Mouse (Mus musculus) kidney, embryonic 14.5 days (tissue): ENCODE measurements around the gene Lrpprc. TPM values are rescaled to one million over a fixed set of nuclear protein-coding genes. Genes with fewer than 3 reads are reported as not detected.
A peak's percentile ranks its signal among the peaks of the same experiment; 100 is the strongest.
"Not testable (repeated sequence)": the region's sequence is repeated elsewhere in the genome, so short reads cannot be mapped to it uniquely, and the experiment has no call there.

Experiments
- ATAC-seq: fragments of 200-750 bp; cut with Nextera tagmentation; 2 replicates; pipeline ENCODE4 v1.8.0; 2017; ENCODE audit warnings: moderate number of reproducible peaks, mild to moderate bottlenecking, moderate TSS enrichment, moderate library complexity; ENCODE audit not compliant: low FRiP score, low TSS enrichment
- H3K27ac ChIP-seq: fragments of 300-500 bp; sonication (generic); 2 replicates; pipeline ENCODE4 v1.5.1; 2014; ENCODE audit warnings: low read depth, mild to moderate bottlenecking, low read length, moderate library complexity, mixed read lengths
- H3K27me3 ChIP-seq: fragments of 300-500 bp; sonication (generic); 2 replicates; pipeline ENCODE4 v1.6.1; 2014; ENCODE audit warnings: mild to moderate bottlenecking, low read length; ENCODE audit not compliant: control insufficient read depth, insufficient read depth
- H3K36me3 ChIP-seq: fragments of 300-500 bp; sonication (generic); 2 replicates; pipeline ENCODE4 v1.6.1; 2014; ENCODE audit warnings: low read length, mixed read lengths; ENCODE audit not compliant: control insufficient read depth, insufficient read depth
- H3K4me1 ChIP-seq: fragments of 300-500 bp; sonication (generic); 2 replicates; pipeline ENCODE4 v1.6.1; 2014; ENCODE audit warnings: low read length, mixed read lengths; ENCODE audit not compliant: control insufficient read depth, insufficient read depth
- H3K4me2 ChIP-seq: fragments of 300-500 bp; sonication (generic); replicated peaks from 2 replicates; pipeline ENCODE4 v1.6.1; 2014; ENCODE audit warnings: low read depth, mild to moderate bottlenecking, low read length
- H3K4me3 ChIP-seq: fragments of 300-500 bp; sonication (generic); 2 replicates; pipeline ENCODE4 v1.5.1; 2014; ENCODE audit warnings: mild to moderate bottlenecking, low read length
- H3K9ac ChIP-seq: fragments of 300-500 bp; sonication (generic); 2 replicates; pipeline ENCODE4 v1.6.1; 2014; ENCODE audit warnings: low read depth, mild to moderate bottlenecking, low read length, moderate library complexity
- H3K9me3 ChIP-seq: fragments of 300-500 bp; sonication (generic); 2 replicates; pipeline ENCODE4 v1.6.1; 2016; ENCODE audit warnings: low read length; ENCODE audit not compliant: control insufficient read depth
- WGBS: fragments of 180-500 bp; shearing (Covaris S2); extraction: QIAGEN DNeasy Blood & Tissue Kit; methylation state at CpG from one replicate; pipeline ENCODE4 v1.1.7; 2014; 5-methylcytosine and 5-hydroxymethylcytosine counted together
- polyA plus RNA-seq: library from polyadenylated mRNA; unstranded; fragments of >200 nt; fragmentation: Nextera tagmentation; extraction: Ambion mirVana; gene quantifications from 2 replicates; pipeline ENCODE4 v1.2.1, GENCODE M21; 2014

Gene Lrpprc
- polyA plus RNA-seq, 1 experiment from 2014 or later, result 64.7 TPM

- ATAC-seq, result not testable (repeated sequence)
- WGBS, result 86% methylated on average over 14 of the region's 14 CpGs
Observed at GRCm38 (mm10) chr17:84814192-84814591, 23.6 kb upstream of the Lrpprc start.

GRCm38 (mm10) chr17:84792006-84792405 is 1.4 kb upstream of the Lrpprc start:
- H3K27me3 ChIP-seq, result no peaks in the 10 kb centered on the region
- H3K9ac ChIP-seq, result no peak overlapping the region
- WGBS, result 76% methylated on average over 5 of the region's 5 CpGs
- H3K36me3 ChIP-seq, result no peaks in the 10 kb centered on the region
- no peak overlapping the region for H3K27ac ChIP-seq
- no peak for ATAC-seq
- H3K9me3 ChIP-seq, result no peaks in the 10 kb centered on the region
- peaks cover 10% of the 10 kb centered on the region for H3K4me1 ChIP-seq
- no peak overlapping the region for H3K4me2 ChIP-seq
- no peak overlapping the region for H3K4me3 ChIP-seq

More at GRCm38 (mm10) chr17:84814192-84814591, 23.6 kb upstream of the Lrpprc start:
- not testable (repeated sequence) for H3K9ac ChIP-seq, H3K4me2 ChIP-seq, H3K36me3 ChIP-seq, H3K4me3 ChIP-seq, H3K27ac ChIP-seq, H3K27me3 ChIP-seq, H3K4me1 ChIP-seq, H3K9me3 ChIP-seq

DNA sequence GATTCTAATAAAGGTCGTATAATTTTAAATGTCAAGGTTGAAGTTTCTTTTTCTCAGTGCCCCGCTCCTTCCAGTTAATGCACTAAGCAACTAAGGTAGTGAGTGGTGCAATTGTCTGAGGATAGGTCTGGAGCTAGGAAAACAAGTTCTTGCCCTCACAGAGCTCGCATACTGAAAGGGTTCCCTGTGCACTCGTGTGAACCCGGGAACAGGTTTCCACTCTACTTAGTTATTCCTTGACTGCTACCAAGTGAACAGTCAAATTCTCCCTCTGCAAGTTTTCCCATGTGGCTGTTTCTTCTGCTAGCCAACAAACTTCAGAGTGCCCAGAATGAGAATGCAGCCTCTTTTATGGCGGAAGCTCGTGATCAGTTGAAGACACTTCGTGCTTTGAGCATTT is 567 bp upstream of the Lrpprc start:
- 4% methylated on average over 8 of the region's 8 CpGs for WGBS
- peak overlapping the region; percentile 86 for H3K9ac ChIP-seq
- 0 out of 2 replicates have a peak, but pooled peaks have one; percentile 3 for ATAC-seq
- no peaks in the 10 kb centered on the region for H3K36me3 ChIP-seq
- H3K4me1 ChIP-seq, result peaks cover 10% of the 10 kb centered on the region
- no peaks in the 10 kb centered on the region for H3K9me3 ChIP-seq
- peak overlapping the region; percentile 100 for H3K4me3 ChIP-seq
- no peak overlapping the region; the same call in 1 of the 2 replicates for H3K27ac ChIP-seq
- H3K27me3 ChIP-seq, result no peaks in the 10 kb centered on the region
- peak overlapping the region; percentile 89 for H3K4me2 ChIP-seq

DNA sequence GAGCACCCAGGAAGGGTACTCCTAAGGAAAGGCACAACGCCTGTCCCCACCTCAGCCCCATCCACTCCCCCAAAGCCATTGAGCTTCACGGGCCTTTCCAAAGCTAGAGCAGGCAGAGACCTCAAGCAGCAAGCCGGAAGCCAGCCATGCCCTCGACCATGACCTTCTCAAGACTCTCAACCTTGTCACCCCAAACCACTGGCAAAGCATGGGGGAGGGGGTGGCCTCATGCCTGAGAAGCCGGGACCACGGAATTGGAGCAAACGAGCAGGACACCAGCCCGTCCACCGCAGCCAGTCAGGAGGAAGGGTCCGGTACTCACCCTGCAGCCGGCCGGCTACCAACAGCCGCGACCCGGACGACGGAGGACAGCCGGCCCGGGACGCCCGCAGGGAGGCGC is 546 bp downstream of the Lrpprc start:
- Histone ChIP-seq H3K36me3 (no peaks in the 10 kb centered on the region), H3K4me1 (peaks cover 10% of the 10 kb centered on the region), H3K4me2 (peak overlapping the region; percentile 89), H3K27ac (peak overlapping the region; percentile 67), H3K9ac (peak overlapping the region; percentile 86), H3K9me3 (no peaks in the 10 kb centered on the region), H3K27me3 (no peaks in the 10 kb centered on the region), H3K4me3 (peak overlapping the region; percentile 100)
- WGBS, result under 1% methylated on average over 21 of the region's 22 CpGs
- ATAC-seq, result peak; percentile 50

DNA sequence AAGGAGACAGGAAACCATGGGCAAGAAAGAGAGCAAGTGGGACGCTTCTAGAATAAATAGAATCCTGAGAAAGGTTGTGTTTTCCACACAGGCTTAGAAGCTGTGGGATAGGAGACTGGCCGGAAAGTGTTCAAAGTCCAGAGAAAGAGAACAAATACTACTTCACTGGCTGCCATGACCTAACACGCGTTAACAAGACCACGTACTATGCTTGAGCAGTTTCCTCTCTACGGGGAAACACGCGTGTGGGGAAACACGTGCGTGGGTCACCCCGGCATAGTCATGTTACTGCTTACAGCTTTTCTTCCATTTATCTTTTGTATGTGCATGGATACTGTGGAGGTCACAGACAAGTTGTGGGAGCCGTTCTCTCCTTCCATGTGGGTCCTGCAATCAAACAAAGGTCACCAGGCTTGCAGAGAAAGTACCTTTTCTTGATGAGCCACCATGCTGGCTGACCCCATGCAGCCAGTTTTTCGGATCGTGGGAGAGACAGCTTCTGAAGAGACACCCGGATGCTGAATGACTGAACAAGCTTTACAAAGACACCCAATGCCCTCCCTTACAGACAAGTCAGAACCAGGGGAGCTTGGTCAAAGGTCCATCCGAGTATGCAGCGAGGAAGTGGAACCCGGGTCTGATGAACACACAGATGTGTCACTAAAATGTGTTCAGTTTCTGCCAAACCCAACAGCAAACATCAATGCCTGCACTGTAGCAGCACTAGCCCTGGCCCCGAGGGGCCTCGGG is 2.0 kb downstream of the Lrpprc start:
- Histone ChIP-seq H3K27me3 (no peaks in the 10 kb centered on the region), H3K9ac (no peak overlapping the region), H3K4me3 (no peak overlapping the region), H3K9me3 (no peaks in the 10 kb centered on the region), H3K27ac (no peak overlapping the region), H3K36me3 (peaks cover 2% of the 10 kb centered on the region; the same call in 1 of the 2 replicates), H3K4me2 (peak overlapping the region; percentile 89; the same call in 1 of the 2 replicates), H3K4me1 (peaks cover 10% of the 10 kb centered on the region)
- WGBS, result 92% methylated on average over 20 of the region's 20 CpGs
- ATAC-seq, result no peak

GRCm38 (mm10) chr17:84787477-84787876 is 3.1 kb downstream of the Lrpprc start:
- Histone ChIP-seq H3K36me3 (peaks cover 5% of the 10 kb centered on the region; the same call in 1 of the 2 replicates), H3K27ac (no peak overlapping the region), H3K9ac (no peak overlapping the region), H3K4me3 (no peak overlapping the region), H3K4me2 (no peak overlapping the region), H3K9me3 (no peaks in the 10 kb centered on the region), H3K4me1 (peaks cover 10% of the 10 kb centered on the region), H3K27me3 (no peaks in the 10 kb centered on the region)
- no peak for ATAC-seq
- WGBS, result 88% methylated on average over 11 of the region's 11 CpGs

DNA sequence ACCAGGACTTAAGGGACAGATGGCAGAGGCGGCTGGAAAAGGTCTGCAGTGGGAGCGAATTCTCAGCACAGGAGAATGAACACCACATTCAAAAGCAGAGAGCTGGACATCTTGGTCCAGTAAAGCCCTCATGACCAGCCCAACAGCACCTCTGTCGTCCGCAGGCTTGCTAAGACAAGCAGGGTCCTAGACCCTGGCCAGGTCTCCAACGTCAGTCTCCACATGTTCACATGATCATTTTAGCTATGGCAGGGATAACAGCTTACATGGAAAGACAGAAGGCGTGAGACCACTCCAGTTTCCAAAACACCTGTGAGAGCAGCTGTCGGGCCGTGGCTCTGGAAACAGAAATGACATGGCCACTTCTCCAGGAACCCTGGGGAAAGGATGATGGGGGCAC is 3.7 kb downstream of the Lrpprc start:
- H3K27me3 ChIP-seq, result no peaks in the 10 kb centered on the region
- H3K27ac ChIP-seq, result no peak overlapping the region
- no peak overlapping the region for H3K4me2 ChIP-seq
- ATAC-seq, result no peak
- H3K36me3 ChIP-seq, result peaks cover 5% of the 10 kb centered on the region; the same call in 1 of the 2 replicates
- H3K4me1 ChIP-seq, result peaks cover 10% of the 10 kb centered on the region
- H3K4me3 ChIP-seq, result no peak overlapping the region
- H3K9ac ChIP-seq, result no peak overlapping the region
- 93% methylated on average over 8 of the region's 8 CpGs for WGBS
- H3K9me3 ChIP-seq, result no peaks in the 10 kb centered on the region

- Histone ChIP-seq H3K4me2 (no peak overlapping the region), H3K4me1 (peaks cover 10% of the 10 kb centered on the region), H3K27me3 (no peaks in the 10 kb centered on the region), H3K27ac (no peak overlapping the region), H3K36me3 (peaks cover 9% of the 10 kb centered on the region; the same call in 1 of the 2 replicates), H3K4me3 (no peak overlapping the region), H3K9ac (no peak overlapping the region), H3K9me3 (no peaks in the 10 kb centered on the region)
- 79% methylated on average over 5 of the region's 5 CpGs for WGBS
- no peak for ATAC-seq
Observed at GRCm38 (mm10) chr17:84785176-84785575, 5.4 kb downstream of the Lrpprc start.

DNA sequence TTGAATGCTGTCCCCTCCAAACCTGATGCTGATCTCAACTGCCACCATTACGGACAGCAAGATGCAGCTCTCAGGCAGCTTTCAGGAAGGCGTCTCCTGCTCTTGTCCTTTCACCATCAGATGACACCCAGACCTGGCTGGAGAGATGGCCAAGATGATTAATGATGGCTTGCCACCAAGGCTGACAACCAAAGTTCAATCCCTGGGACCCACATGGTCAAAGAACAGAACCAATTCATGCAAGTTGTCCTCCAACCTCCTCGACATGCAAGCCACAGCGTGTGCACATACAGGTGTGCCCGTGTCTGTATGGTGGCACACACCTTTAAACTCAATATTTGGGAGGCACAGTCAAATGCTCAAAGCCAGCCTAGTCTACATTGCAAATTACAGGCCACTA is 7.1 kb downstream of the Lrpprc start:
- no peak overlapping the region for H3K9ac ChIP-seq
- H3K4me3 ChIP-seq, result no peak overlapping the region
- H3K27me3 ChIP-seq, result no peaks in the 10 kb centered on the region
- 87% methylated on average over 5 of the region's 5 CpGs for WGBS
- no peak overlapping the region for H3K4me2 ChIP-seq
- no peaks in the 10 kb centered on the region for H3K9me3 ChIP-seq
- ATAC-seq, result no peak
- H3K27ac ChIP-seq, result no peak overlapping the region
- no peaks in the 10 kb centered on the region for H3K4me1 ChIP-seq
- H3K36me3 ChIP-seq, result peaks cover 9% of the 10 kb centered on the region; the same call in 1 of the 2 replicates
